Mouse (Mus musculus) heart, embryonic 12.5 days (tissue): Measurements from ENCODE around the gene Tmem268. TPM values are rescaled to one million over a fixed set of nuclear protein-coding genes. Genes with fewer than 3 reads are reported as not detected.
A peak's percentile ranks its signal among the peaks of the same experiment; 100 is the strongest.

ENCODE experiments used
- ATAC-seq: fragments of 200-750 bp; cut with Nextera tagmentation; 2 replicates; pipeline ENCODE4 v1.8.0; 2017; ENCODE audit warnings: moderate TSS enrichment, moderate library complexity; ENCODE audit not compliant: insufficient number of reproducible peaks, low FRiP score
- H3K27ac ChIP-seq: fragments of 300-500 bp; sonication (generic); 2 replicates; pipeline ENCODE4 v1.5.1; 2016; ENCODE audit warnings: mild to moderate bottlenecking, moderate library complexity; ENCODE audit not compliant: poor library complexity, severe bottlenecking
- H3K27me3 ChIP-seq: fragments of 300-500 bp; sonication (generic); replicated peaks from 2 replicates; pipeline ENCODE4 v1.6.1; 2016; ENCODE audit warnings: mild to moderate bottlenecking, moderate library complexity
- H3K36me3 ChIP-seq: fragments of 300-500 bp; sonication (generic); 2 replicates; pipeline ENCODE4 v1.6.1; 2016; ENCODE audit warnings: mild to moderate bottlenecking, moderate library complexity
- H3K4me1 ChIP-seq: fragments of 300-500 bp; sonication (generic); replicated peaks from 2 replicates; pipeline ENCODE4 v1.6.1; 2016; ENCODE audit warnings: mild to moderate bottlenecking
- H3K4me2 ChIP-seq: fragments of 300-500 bp; sonication (generic); 2 replicates; pipeline ENCODE4 v1.6.1; 2016; ENCODE audit warnings: mild to moderate bottlenecking, moderate library complexity
- H3K4me3 ChIP-seq: fragments of 300-500 bp; sonication (generic); 2 replicates; pipeline ENCODE4 v1.5.1; 2016; ENCODE audit warnings: mild to moderate bottlenecking
- H3K9ac ChIP-seq: fragments of 300-500 bp; sonication (generic); 2 replicates; pipeline ENCODE4 v1.6.1; 2016; ENCODE audit warnings: mild to moderate bottlenecking, moderate library complexity
- H3K9me3 ChIP-seq: fragments of 300-500 bp; sonication (generic); replicated peaks from 2 replicates; pipeline ENCODE4 v1.6.1; 2016; ENCODE audit warnings: mild to moderate bottlenecking, moderate library complexity
- WGBS: fragments of 180-500 bp; shearing (Covaris S2); methylation state at CpG from one replicate; pipeline ENCODE4 v1.1.7; 2016; 5-methylcytosine and 5-hydroxymethylcytosine counted together
- polyA plus RNA-seq: library from polyadenylated mRNA; unstranded; fragments of >200 nt; fragmentation: Nextera tagmentation; extraction: Ambion mirVana; gene quantifications from 2 replicates; pipeline ENCODE4 v1.2.1, GENCODE M21; 2016

The Tmem268 gene
- polyA plus RNA-seq, 1 experiment from 2014 or later: 5.6 TPM

- H3K4me3 ChIP-seq: no peak within 1 kb of the TSS
- 0 out of 2 replicates have a peak, but pooled peaks have one; percentile 33 for ATAC-seq
- no peaks in the 10 kb centered on the region for H3K27me3 ChIP-seq
- no peak within 1 kb of the TSS for H3K4me2 ChIP-seq
- no peaks in the 10 kb centered on the region for H3K9me3 ChIP-seq
- 73% methylated on average over 3 of the region's 3 CpGs for WGBS
- peaks cover 13% of the 10 kb centered on the region for H3K4me1 ChIP-seq
- H3K9ac ChIP-seq: no peak within 1 kb of the TSS
- peak within 1 kb of the TSS; percentile 69 for H3K27ac ChIP-seq
- H3K36me3 ChIP-seq: no peaks in the 10 kb centered on the region
Measured at GRCm38 (mm10) chr4:63604945-63605344, 46.4 kb downstream of the Tmem268 start, which contains the start of gene Gm11213. Gene Gm11213 (minus strand): TSS chr4:63605261.

GRCm38 (mm10) chr4:63605545-63605944 is 47.0 kb downstream of the Tmem268 start:
- no peak for ATAC-seq
- Histone ChIP-seq H3K27me3 (no peaks in the 10 kb centered on the region), H3K36me3 (no peaks in the 10 kb centered on the region), H3K4me3 (no peak overlapping the region), H3K27ac (peak overlapping the region; percentile 69), H3K4me1 (peaks cover 13% of the 10 kb centered on the region), H3K9ac (no peak overlapping the region), H3K9me3 (no peaks in the 10 kb centered on the region), H3K4me2 (no peak overlapping the region)
- 56% methylated on average over 3 of the region's 3 CpGs for WGBS

- Histone ChIP-seq H3K27ac (peak overlapping the region; percentile 69; the same call in 1 of the 2 replicates), H3K9ac (no peak overlapping the region), H3K4me1 (peaks cover 13% of the 10 kb centered on the region), H3K9me3 (no peaks in the 10 kb centered on the region), H3K36me3 (no peaks in the 10 kb centered on the region), H3K4me2 (no peak overlapping the region), H3K27me3 (no peaks in the 10 kb centered on the region), H3K4me3 (no peak overlapping the region)
- 54% methylated on average over 1 of the region's 1 CpGs for WGBS
- no peak for ATAC-seq
Measured at GRCm38 (mm10) chr4:63605968-63606367, 47.4 kb downstream of the Tmem268 start.

GRCm38 (mm10) chr4:63608391-63608790 is 49.8 kb downstream of the Tmem268 start:
- H3K36me3 ChIP-seq: no peaks in the 10 kb centered on the region
- H3K4me3 ChIP-seq: no peak overlapping the region
- H3K27ac ChIP-seq: no peak overlapping the region
- no peaks in the 10 kb centered on the region; the same call in 1 of the 2 replicates for H3K9me3 ChIP-seq
- WGBS: 70% methylated on average over 7 of the region's 7 CpGs
- no peak overlapping the region for H3K4me2 ChIP-seq
- ATAC-seq: no peak
- H3K4me1 ChIP-seq: peaks cover 13% of the 10 kb centered on the region
- no peaks in the 10 kb centered on the region for H3K27me3 ChIP-seq
- no peak overlapping the region for H3K9ac ChIP-seq

- Histone ChIP-seq H3K27me3 (no peaks in the 10 kb centered on the region), H3K9me3 (no peaks in the 10 kb centered on the region), H3K27ac (no peak overlapping the region), H3K4me1 (no peaks in the 10 kb centered on the region), H3K4me3 (no peak overlapping the region), H3K36me3 (no peaks in the 10 kb centered on the region), H3K4me2 (no peak overlapping the region), H3K9ac (no peak overlapping the region)
- WGBS: 69% methylated on average over 2 of the region's 2 CpGs
- no peak for ATAC-seq
Measured at GRCm38 (mm10) chr4:63621861-63622260, 63.3 kb downstream of the Tmem268 start.

- no peaks in the 10 kb centered on the region for H3K4me1 ChIP-seq
- WGBS: 52% methylated on average over 5 of the region's 5 CpGs
Measured at GRCm38 (mm10) chr4:63622378-63622835, 63.8 kb downstream of the Tmem268 start, which contains the start of gene Tex48. Gene Tex48 (minus strand): TSS chr4:63622428.

GRCm38 (mm10) chr4:63625563-63626080 is 67.0 kb downstream of the Tmem268 start:
- Histone ChIP-seq H3K9ac (no peak overlapping the region), H3K27ac (no peak overlapping the region), H3K9me3 (no peaks in the 10 kb centered on the region), H3K4me2 (no peak overlapping the region), H3K4me3 (no peak overlapping the region), H3K27me3 (no peaks in the 10 kb centered on the region), H3K36me3 (no peaks in the 10 kb centered on the region), H3K4me1 (no peaks in the 10 kb centered on the region)
- no peak for ATAC-seq
- 46% methylated on average over 3 of the region's 3 CpGs for WGBS

More at GRCm38 (mm10) chr4:63622378-63622835, 63.8 kb downstream of the Tmem268 start, which contains the start of gene Tex48:
- Histone ChIP-seq H3K9ac (no peak within 1 kb of the TSS), H3K9me3 (no peaks in the 10 kb centered on the region), H3K4me3 (no peak within 1 kb of the TSS), H3K27ac (no peak within 1 kb of the TSS), H3K4me2 (no peak within 1 kb of the TSS), H3K36me3 (no peaks in the 10 kb centered on the region), H3K27me3 (no peaks in the 10 kb centered on the region)
- ATAC-seq: no peak

GRCm38 (mm10) chr4:63627111-63627510 is 68.5 kb downstream of the Tmem268 start:
- Histone ChIP-seq H3K4me3 (no peak overlapping the region), H3K27ac (no peak overlapping the region), H3K4me1 (no peaks in the 10 kb centered on the region), H3K27me3 (no peaks in the 10 kb centered on the region), H3K9ac (no peak overlapping the region), H3K36me3 (no peaks in the 10 kb centered on the region), H3K4me2 (no peak overlapping the region), H3K9me3 (no peaks in the 10 kb centered on the region)
- WGBS: 81% methylated on average over 8 of the region's 8 CpGs
- ATAC-seq: no peak

GRCm38 (mm10) chr4:63633181-63633580 is 74.6 kb downstream of the Tmem268 start:
- no peak overlapping the region for H3K4me3 ChIP-seq
- H3K4me2 ChIP-seq: no peak overlapping the region
- WGBS: 65% methylated on average over 2 of the region's 2 CpGs
- H3K27ac ChIP-seq: no peak overlapping the region
- H3K4me1 ChIP-seq: no peaks in the 10 kb centered on the region
- no peak overlapping the region for H3K9ac ChIP-seq
- no peak for ATAC-seq
- no peaks in the 10 kb centered on the region for H3K36me3 ChIP-seq
- H3K27me3 ChIP-seq: no peaks in the 10 kb centered on the region
- H3K9me3 ChIP-seq: no peaks in the 10 kb centered on the region

Other genes with a start within 250 kb of the Tmem268 start
- not detected in 2 replicates for gene Orm1, start 214.2 kb upstream of the Tmem268 start, polyA plus RNA-seq
- not detected in 2 replicates for gene Orm3, start 202.6 kb upstream of the Tmem268 start, polyA plus RNA-seq
- gene Orm2, start 196.3 kb upstream of the Tmem268 start, polyA plus RNA-seq: not detected in 2 replicates
- gene Akna, start 155.4 kb upstream of the Tmem268 start, polyA plus RNA-seq: 3.0 and 3.3 TPM in 2 replicates
- 4.7 and 5.1 TPM in 2 replicates for gene Whrn, start 62.8 kb upstream of the Tmem268 start, polyA plus RNA-seq
- gene Atp6v1g1, start 14.0 kb upstream of the Tmem268 start, polyA plus RNA-seq: 196 and 202 TPM in 2 replicates
- not detected in 2 replicates for gene Gm11213, start 46.5 kb downstream of the Tmem268 start, polyA plus RNA-seq
- not detected in 2 replicates for gene Tex48, start 63.6 kb downstream of the Tmem268 start, polyA plus RNA-seq
- gene Gm11214, start 104.6 kb downstream of the Tmem268 start, polyA plus RNA-seq: not detected in 2 replicates
- gene Tnfsf15, start 186.3 kb downstream of the Tmem268 start, polyA plus RNA-seq: 0.09 TPM in 2 replicates